Mouse (Mus musculus): ENCODE results near the gene Pnpla7. TPM values are rescaled to one million over a fixed set of nuclear protein-coding genes. Genes with fewer than 3 reads are reported as not detected.

Pnpla7 gene
- total RNA-seq, 4 experiments from 2014 or later: 67.2 to 94.5 (median 71.2) TPM

GRCm38 (mm10) chr2:25072398-25072797 is 96.6 kb downstream of the Pnpla7 start:
- no peak for DNase-seq

GRCm38 (mm10) chr2:25075506-25075905 is 99.7 kb downstream of the Pnpla7 start:
- no peak for DNase-seq

- DNase-seq: no peak
These were observed 103.1 kb downstream of the Pnpla7 start for GRCm38 (mm10) chr2:25078967-25079366.

GRCm38 (mm10) chr2:25080076-25080475 is 104.2 kb downstream of the Pnpla7 start, which contains the start of gene Entpd8:
TSS of gene Entpd8 (plus strand) at chr2:25080304.
- DNase-seq: no peak

- no peak for DNase-seq
These were observed 107.9 kb downstream of the Pnpla7 start for GRCm38 (mm10) chr2:25083697-25084096.

- no peak for DNase-seq
These were observed 109.7 kb downstream of the Pnpla7 start for GRCm38 (mm10) chr2:25085571-25085970.

- no peak for DNase-seq
These were observed 112.0 kb downstream of the Pnpla7 start for GRCm38 (mm10) chr2:25087842-25088241.

- DNase-seq: no peak
These were observed 112.8 kb downstream of the Pnpla7 start for GRCm38 (mm10) chr2:25088636-25089035.

- DNase-seq: no peak
These were observed 118.9 kb downstream of the Pnpla7 start for GRCm38 (mm10) chr2:25094785-25095108.

- DNase-seq: no peak
These were observed 119.4 kb downstream of the Pnpla7 start, which contains the start of gene Noxa1 for GRCm38 (mm10) chr2:25095109-25095850. TSS of gene Noxa1 (minus strand) at chr2:25095149.

GRCm38 (mm10) chr2:25098005-25098615 is 122.3 kb downstream of the Pnpla7 start:
- no peak for DNase-seq

- DNase-seq: peak; percentile 12
These were observed 123.1 kb downstream of the Pnpla7 start for GRCm38 (mm10) chr2:25098956-25099355.

- no peak for DNase-seq
These were observed 123.9 kb downstream of the Pnpla7 start for GRCm38 (mm10) chr2:25099703-25100102.

Small RNA genes within 50 kb of the gene (microRNA-seq; reads per million reads assigned to microRNA genes)
- 0 reads per million in 2 experiments for gene Gm22875
- gene Gm24328: 0 reads per million in 2 experiments
- gene Mir7664: 0 to 0.17 reads per million in 2 experiments

Other genes with a start within 250 kb of the Pnpla7 start
- gene Cacna1b, start 212.9 kb upstream of the Pnpla7 start, total RNA-seq (2022): 1 to 10 TPM; 3.1 to 5.4 (median 4.2) TPM
- 10 to 100 TPM; 47.4 to 78.5 (median 61.6) TPM for gene Ehmt1, start 56.4 kb upstream of the Pnpla7 start, total RNA-seq (2022)
- 10 to 100 TPM; 11.0 to 23.7 (median 18.1) TPM for gene Arrdc1, start 40.8 kb upstream of the Pnpla7 start, total RNA-seq (2022)
- gene Zmynd19, start 26.2 kb upstream of the Pnpla7 start, total RNA-seq (2022): 10 to 100 TPM; 20.5 to 30.3 (median 24.1) TPM
- 10 to 100 TPM; 11.5 to 24.2 (median 20.2) TPM for gene Dph7, start 13.6 kb upstream of the Pnpla7 start, total RNA-seq (2022)
- gene Mrpl41, start 935 bp upstream of the Pnpla7 start, total RNA-seq (2022): 100 to 1,000 TPM in 1 of 4 experiments, 10 to 100 TPM in 3; 85.6 to 109 (median 86.5) TPM
- 10 to 100 TPM; 41.6 to 84.4 (median 63.1) TPM for gene Nsmf, start 78.3 kb downstream of the Pnpla7 start, total RNA-seq (2022)
- under 1 TPM in 1 of 4 experiments, not detected in 3; 0.27 TPM for gene Entpd8, start 104.3 kb downstream of the Pnpla7 start, total RNA-seq (2022)
- not detected for gene Noxa1, start 119.1 kb downstream of the Pnpla7 start, total RNA-seq (2022)
- 1 to 10 TPM; 2.4 to 3.5 (median 2.7) TPM for gene Nrarp, start 204.7 kb downstream of the Pnpla7 start, total RNA-seq (2022)
- gene Tor4a, start 220.9 kb downstream of the Pnpla7 start, total RNA-seq (2022): 10 to 100 TPM; 27.4 to 35.0 (median 31.7) TPM
- gene Nelfb, start 235.5 kb downstream of the Pnpla7 start, total RNA-seq (2022): 10 to 100 TPM; 59.6 to 74.9 (median 68.6) TPM
- gene Stpg3, start 238.6 kb downstream of the Pnpla7 start, total RNA-seq (2022): not detected
- gene Fam166a, start 242.7 kb downstream of the Pnpla7 start, total RNA-seq (2022): under 1 TPM in 1 of 4 experiments, not detected in 3; 0.27 TPM
- gene Tubb4b, start 248.7 kb downstream of the Pnpla7 start, total RNA-seq (2022): 100 to 1,000 TPM; 150 to 307 (median 222) TPM

All from adrenal gland, adult 8-10 months (tissue).